Mouse (Mus musculus): Measurements from ENCODE around the gene Trp53rkb.

DNA sequence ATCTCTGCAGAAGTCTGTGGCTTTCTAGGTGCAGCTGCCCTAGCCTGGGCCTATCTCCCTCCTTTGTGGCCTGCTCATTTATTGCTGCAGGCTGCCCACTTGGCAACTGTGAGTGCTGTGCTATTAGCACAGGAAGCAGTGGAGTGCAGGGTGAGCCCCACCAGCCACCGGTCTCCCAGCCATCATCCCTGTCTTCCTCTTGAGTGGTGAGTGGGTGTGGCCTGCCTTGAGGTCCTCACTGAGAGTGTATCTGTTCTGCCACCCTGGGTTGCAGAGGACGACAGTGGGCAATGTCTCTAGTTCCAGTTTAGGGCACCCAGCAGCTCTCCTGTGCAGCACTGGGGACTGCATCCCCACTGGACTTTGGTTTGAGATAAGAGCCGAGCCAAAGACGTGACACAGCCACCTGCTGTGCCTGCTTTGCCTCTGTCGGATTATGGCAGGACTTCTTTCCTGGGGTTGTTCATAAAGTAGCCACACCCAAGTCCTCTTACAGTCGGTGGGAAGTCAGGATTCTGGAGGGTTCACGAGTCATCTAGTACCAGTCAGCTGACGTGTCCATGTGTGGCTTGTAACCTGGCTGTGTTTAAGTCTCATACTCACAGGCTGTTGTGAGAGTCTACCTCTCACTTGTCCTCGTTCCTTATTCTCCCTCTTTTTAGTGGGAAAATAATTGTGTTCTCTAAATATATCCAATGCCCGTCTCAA is 29.9 kb downstream of the Trp53rkb start:
- TF ChIP-seq POLR2A (IDR thresholded peaks at IDR 0.05; ENCODE audit: extremely low read depth, insufficient read depth, low read length) = no peak
- TF ChIP-seq CTCF (IDR thresholded peaks at IDR 0.05; ENCODE audit: low read depth, low read length) = no peak
